Mouse (Mus musculus) layer of hippocampus, adult 9-11 months (tissue): ENCODE measurements around the gene Slc35f2.
A peak's percentile ranks its signal among the peaks of the same experiment; 100 is the strongest.

Source experiments
- DNase-seq: peaks from one replicate; pipeline ENCODE4 v3.0.0; 2022

Slc35f2 gene

DNA sequence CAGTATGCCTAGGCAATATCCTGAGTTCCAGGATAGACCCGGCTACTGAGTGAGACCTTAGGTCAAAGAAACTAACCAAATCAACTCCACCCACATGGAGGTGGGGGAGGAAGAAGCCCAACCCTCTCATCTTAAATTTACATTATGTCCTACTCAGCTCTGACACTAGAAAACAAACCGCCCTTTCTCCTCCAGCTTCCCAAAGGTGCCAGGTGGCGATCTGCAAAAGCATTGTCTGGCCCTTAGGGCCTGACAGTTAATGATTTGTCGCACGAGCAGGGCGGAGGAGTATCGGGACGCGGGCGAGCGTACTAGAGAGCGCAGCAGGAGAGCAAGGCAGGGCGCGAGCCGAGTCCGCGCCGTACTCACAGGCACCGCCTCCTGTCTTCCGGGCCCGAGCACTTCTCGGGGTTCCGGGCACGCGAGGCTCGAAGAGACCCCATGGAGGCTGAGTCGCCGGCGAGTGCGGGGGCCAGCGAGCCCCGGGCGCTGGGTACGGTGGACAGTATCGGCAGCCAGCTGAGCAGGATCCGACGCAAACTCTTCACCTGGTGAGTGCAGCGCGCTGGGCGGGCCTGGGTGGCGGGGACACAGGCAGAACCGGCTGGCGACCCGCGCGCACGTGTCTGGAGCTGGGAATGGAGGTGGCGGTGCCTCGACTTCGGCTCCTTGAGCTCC is at the start of gene Slc35f2:
Gene Slc35f2 (plus strand): TSS at position 195 of the 678 bp plus-strand sequence.
- peak; percentile 35 for DNase-seq

DNA sequence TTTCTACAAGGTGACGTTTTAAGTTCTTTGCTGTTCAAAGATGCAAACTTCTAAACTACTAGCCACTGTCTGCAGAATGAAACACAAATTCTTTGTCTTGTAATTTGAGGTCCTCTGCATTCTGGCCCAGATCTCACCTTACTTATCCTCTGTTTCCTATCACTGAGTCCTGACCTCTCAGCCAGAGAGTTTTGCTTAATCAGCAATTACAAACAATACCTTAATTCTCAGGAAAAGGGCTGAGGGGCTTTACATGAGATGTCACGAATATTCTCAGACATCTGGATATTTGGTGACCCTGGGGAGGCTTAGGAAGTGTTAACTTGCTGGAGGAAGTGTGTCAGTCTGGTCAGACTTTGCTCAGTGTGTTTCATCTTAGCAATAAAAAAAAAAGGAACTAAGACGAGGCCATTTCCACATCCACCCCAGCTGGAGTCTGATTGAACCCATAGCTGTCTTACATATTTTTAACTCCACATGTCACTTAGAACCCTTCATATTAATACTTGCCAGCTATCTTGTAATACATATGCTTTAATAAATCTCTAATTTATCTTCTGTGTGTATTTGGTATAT is 30.4 kb upstream of the Slc35f2 start:
- DNase-seq: no peak

DNA sequence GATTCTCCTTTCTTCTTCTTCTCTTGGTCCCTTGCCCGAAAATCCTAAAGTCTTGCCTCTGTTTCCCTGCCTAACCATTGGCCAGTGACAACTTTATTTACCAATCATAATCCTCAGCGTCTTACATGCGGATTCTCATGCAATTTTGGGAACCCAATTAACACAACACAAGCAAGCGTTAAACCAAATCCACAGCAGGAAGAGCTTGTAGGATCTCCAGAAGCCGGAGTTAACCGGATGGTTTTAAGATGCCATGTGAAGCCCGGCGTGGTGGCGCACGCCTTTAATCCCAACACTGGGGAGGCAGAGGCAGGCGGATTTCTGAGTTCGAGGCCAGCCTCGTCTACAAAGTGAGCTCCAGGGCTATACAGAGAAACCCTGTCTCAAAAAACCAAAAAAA is 20.9 kb upstream of the Slc35f2 start:
- DNase-seq: no peak

DNA sequence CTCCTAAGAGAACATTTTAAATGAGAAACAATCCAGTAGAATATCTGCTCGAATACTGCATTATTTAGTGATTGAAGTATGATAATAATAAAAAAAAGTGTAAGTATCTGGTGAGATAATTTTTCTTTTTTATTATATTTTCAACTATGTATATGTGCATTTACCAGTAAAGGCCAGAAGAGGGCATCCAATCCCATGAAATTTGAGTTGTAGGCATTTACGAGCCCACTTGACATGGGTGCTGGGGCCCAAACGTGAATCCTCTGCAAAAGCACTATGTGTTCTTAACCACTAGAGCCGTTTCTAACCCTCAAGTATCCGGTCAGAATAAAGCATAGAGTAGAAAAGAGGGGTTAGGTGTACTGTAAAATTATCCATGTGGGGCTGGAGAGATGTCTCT is 20.4 kb upstream of the Slc35f2 start:
- DNase-seq: no peak

DNA sequence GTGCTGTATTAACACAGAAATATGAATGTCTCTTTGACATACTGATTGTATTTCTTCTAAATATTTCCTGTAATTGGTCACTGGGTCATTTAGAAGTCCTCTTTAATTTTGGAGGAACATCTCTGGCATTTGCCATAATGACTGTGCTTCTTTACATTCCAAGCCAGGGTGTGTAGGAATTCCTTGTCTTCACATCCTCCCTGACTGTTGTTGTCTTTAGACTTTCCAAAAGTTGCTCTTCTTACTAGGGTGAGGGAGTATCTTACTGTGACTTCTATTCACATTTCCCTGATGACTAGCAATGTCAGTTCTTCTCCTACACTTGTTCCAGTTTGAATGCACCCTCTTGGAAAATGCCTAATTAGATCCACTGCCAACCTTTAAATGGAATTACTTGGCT is 16.5 kb upstream of the Slc35f2 start:
- DNase-seq: no peak

DNA sequence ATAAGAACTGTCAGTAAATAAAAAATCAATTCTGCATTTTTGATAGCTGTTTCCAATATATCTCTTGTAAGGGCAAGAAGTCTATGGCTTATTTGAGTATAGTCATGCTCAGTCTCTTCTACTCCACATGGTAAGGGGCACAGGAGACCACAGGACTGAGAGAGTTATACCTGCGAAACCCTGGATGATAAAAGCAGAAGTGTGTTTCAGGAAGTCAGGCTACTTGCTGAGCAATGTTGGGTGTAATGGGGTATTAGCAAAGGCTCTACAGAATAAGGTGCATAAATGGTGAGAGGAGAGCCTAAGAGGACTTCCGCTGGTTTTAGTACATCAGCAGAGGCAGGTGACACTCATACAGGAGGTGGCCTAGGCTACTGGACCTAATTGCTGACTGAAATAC is 13.2 kb upstream of the Slc35f2 start:
- DNase-seq: no peak

DNA sequence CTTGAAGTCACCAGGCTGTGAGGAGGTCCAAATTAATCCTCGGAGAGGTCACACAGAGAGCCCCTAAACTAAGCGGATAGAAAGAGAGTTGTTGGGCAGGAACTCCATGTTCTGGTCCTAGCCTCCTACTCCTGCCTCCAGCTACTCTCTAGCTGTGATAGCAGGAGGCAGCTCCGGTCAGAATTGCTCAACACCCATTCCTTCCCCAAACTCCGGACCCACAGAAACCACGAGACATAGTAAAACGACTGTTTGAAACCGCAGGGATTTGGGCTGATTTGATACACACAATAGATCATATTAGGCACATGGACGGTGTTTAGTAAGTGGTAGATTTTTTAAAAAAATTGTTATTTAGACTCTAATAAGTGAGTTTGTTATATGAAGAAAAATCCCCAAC is 6.6 kb upstream of the Slc35f2 start:
- no peak for DNase-seq

DNA sequence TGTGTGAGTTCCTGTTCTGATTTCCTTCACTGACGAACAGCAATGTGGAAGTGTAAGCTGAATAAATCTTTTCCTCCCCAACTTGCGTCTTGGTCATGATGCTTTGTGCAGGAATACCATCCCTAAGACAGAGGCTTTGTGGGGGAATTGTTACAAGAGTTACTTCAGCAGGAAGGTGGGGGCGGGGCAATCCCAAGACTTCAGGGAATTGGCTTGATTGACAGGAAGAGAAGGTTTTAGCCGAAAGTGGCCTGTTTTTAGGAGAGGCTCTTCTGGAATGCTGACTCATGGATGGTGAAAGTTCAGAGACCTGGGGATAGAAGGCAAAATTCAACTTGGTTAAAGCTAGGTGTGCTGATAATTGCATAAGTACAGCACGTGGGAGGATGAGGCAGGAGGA is 2.9 kb upstream of the Slc35f2 start:
- DNase-seq: no peak

DNA sequence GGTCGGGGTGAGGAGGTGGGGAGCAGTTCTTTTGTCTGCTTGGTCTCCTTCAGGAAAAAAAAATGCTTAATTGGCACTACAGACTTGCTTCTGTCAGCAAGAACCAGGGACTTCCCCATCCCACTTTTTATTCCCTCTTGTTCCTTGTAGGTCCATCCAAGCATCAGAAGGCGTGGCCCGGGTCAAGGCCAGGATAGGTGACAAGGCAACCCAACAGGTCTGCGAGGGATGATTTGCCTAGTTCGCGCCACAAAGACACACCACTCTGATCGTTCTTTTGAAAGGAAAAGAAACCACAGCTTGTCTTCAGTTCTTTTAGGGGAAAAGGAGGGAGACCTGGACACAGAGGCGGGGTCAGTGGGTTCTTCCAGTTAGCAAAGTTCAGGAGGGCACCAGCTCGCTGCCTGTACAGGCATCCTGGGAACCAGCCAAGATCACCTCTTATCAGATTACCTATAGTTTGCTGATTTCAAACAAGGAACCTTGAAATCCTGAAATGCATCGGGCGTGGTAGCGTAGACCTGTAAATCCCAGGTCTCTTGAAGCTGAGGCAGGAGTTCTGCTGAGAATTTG is 481 bp upstream of the Slc35f2 start:
- no peak for DNase-seq

DNA sequence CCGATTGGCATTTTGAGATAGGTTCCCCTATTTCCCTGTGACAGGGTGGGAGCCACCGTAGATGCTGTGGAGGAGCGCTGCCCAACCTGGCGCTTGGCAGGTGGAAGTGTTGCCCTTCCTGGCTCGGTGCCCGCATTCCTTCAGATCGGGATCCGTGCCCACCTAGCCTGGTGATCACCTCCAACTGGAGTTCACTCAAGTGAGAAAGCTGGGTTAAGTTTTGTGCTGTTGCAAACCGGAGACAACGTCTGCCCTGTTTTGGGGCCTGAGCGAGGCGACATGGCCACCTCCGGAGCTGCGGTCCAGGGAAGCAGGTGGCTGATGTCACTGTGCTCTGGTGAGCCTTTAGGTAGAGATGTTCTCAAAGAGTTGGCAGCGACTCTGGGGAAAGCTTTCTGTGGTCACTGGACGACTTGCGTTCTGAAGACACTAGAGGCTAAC is 803 bp downstream of the Slc35f2 start:
- no peak for DNase-seq

DNA sequence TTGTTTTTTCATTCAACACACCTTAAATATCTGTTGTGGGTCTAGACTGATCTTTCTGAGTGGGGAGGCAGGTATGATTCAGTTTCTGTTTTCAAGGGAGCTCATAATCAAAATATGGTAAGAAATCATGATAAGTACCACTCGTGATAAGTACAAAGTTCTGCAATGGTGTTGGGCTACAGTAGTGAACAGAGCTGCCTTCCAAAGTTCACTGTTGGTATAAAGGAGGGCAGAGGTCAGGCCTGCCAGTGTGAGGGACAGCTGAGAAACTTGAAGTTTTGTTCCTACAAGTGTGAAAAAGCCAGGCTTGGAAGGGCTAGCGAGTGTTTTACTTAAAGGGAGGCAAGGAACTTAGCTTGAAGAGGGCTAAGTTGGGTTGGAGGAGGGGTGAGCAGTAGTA is 4.2 kb downstream of the Slc35f2 start:
- DNase-seq: no peak

DNA sequence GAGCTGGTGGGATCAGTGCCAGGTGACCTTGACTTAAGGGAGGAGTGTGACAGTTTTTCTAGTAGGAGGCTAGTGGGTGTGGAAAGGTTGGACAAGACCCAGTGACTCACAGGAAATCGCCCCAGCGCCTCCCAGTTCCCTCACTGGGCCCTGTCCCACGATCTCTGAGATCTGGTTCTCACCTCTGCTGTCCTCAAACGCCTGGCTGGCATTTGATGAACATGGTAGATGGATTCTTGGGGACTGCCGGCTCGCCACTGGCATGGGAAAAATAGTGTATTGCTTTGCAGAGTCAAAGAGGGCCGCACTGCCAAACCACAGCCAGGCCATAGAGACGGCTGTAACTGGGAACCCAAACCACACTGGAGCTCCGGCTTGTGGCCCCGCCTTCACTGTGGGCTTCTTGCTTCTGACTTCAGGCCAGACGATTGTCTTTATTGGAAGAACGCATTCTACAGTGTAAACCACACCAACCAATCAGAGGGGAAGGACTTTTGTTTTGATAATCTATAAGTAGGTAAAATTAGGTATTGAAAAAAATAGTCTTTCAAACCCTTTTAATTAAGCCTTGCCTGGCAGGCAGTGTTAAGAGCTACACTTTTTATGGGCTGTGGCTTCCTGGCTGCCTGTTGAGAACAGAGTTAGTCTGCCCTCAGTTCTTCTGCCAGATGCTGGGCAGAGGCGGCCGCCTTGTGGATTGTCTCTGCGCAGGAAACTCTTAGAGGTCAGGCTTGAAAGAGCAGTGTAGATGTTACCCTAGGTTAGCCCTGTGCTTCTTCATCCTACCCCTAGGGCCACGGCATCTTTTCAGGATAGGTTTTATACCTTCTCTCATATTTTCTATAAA is 15.4 kb downstream of the Slc35f2 start:
- no peak for DNase-seq

DNA sequence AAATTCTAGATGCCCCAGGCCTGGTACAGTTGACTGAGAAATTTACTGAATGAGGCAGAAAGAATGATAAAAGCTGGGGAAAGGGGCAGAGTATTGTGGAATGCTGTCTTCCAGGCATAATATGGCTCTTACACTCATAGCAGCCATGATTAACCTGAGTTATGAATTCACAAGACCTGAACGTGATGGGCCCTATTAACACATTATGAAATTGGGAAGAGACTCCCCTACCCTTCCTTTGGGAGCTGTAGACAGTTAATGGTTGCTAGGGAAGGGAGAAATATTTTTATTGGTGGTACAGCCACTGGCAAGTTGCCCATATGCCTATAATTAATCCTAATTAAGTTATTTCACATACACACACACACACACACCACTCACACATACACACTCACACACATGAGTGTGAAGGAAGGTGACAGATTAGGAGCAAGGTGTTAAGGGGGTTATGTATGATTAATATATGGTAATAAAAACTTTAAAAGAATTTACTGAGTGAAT is 22.5 kb downstream of the Slc35f2 start:
- no peak for DNase-seq

DNA sequence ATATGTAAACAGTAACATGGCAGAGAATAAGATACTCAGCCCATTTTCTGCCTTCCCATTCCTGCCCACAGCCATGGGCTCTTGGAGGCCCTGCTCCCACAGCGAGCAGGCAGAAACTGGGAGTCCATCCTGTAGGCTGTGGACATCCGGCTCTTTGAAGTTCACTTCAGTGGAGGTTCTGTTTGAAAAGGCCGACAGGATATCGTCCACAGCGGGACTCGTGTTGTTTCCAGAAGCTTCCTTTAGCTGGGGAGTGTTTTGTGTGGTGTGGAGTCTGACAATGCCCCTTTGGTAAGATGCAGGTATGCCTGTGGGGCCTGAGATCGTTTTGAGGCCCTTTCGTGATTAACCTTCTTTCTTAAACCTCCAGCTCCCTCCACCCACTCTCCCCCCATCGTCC is 23.2 kb downstream of the Slc35f2 start:
- DNase-seq: no peak

DNA sequence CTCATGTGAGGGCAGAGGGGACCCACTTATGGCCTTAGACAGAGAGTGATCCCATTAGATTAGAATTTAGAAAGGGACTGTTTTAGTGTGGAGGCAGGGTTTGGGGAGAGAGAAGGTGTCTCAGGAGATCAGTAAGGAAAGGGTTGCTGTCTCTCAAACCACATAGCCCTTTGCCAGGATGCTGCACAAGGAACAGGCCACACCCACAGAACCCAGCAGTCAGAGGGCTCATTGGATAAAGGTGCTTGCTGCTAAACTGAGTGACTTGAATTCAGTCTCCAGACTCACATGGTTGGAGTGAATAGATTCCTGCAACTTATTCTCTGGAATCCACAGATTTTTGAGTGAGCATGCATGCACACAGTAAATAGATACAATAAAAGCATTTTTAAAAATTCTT is 24.0 kb downstream of the Slc35f2 start:
- DNase-seq: no peak

DNA sequence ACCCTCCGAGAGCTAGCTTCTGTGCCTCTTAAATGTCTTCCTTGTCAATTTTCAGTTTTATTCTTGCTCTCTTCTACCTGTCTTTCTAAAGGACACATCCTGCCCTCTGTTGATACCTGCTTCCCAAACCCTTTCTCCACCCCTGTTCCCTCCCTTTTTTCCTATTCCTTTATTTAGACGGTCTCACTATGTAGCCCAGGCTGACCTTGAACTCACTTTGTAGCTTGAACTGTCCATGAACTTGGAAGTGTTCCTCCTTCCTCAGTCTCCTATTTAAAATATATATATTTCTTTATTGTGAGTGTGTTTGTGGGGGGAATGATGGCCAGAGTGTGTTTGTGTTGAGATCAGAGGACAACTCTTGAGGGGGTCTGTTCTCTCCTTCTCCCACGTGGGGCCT is 25.0 kb downstream of the Slc35f2 start:
- DNase-seq: no peak

DNA sequence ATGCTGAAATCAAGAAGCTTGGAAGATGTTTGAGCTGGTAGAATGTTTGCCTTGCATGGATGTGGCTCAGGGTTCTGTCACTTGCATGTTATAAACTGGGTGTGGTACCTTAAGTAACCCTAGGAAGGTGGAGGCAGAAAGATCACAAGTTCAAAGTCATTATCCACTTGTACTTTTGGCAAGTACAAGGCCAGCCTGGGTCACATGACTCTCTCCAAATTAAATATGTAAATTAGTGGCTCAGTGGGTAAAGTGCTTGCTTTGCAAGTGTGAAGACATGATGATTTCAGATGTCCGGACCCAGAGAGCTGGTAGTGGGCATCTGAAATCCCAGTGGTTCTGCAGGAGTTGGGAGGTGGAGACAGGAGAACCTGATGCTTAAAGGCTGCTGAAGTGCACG is 25.8 kb downstream of the Slc35f2 start:
- no peak for DNase-seq

DNA sequence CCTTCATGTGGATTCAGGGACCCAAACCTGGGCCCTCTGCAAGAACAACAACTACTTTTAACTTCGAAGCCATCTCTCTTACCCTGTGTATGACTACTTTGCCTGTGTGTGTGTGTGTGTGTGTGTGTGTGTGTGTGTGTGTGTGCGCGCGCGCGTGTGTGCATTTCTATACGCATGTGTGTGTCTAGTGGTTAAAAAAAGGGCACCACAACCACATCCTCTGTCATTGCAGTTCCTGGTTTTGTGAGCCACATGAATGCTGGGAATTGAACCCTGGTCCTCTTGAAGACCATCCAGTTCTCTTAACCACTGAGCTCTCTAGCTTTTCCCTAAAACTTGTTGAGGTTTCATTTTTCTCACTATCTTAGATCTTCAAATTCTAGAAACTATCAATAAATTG is 31.6 kb downstream of the Slc35f2 start:
- DNase-seq: no peak

DNA sequence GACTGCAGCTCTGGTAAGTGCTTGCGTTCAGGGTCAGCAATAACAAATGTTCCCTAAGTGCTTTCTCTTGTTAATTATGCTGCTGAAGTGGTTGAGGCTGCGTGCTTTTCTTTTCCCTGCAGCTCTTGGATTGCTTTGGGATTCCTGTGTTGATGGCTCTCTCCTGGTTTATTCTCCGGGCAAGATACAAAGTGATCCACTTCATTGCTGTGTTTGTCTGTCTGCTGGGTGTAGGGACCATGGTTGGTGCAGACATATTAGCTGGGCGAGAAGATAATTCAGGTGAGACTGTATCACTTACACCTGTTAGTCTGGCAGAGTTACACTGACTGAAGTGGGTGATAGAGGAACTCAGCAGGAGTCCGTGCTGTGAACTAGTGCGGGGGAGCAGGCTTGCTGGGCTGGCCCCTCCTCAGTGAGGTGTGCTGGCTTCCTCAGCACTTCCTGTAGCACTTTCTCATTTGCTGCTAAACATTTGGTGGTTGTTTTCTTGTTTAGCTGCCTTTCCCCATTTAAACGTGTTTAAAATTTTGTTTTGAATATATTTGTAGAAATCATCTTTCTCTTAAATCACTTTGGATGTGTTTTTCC is 35.3 kb downstream of the Slc35f2 start:
- no peak for DNase-seq

DNA sequence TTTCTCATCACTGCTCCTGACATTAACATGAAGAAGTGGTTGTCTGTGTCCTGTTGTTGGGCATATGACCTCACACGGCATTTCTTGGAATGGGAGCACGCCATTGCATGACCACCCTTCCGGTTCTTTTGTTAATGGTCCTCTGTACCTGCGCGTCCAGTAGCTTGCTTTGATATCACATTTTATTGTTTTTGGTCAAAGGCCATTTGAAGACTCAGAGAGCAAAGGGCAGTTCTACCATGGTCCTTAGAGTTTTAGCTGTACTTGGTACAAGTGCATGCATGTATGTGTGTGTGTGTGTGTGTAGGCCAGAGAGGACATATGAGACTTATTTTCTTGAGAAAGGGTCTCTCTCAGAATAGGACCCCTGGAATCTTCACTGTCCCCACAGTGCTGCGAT is 42.1 kb downstream of the Slc35f2 start:
- no peak for DNase-seq

DNA sequence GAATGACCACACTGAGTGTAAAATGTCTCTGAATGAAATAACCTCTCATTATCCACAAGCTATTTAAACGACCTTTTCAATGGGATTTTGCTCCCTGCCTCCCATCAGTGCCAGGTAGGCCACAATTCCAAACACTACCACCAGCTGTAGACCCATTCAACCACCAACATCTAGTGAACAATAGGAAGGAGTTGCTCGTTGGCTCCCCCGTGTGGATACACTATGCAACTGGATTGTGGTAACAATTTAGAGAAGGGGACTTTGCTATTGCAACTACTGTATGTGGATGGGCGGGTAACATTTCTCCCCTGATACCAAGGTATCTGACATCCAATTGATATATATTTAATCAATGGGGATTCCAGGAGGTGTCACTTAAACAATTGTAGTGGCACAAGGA is 47.4 kb downstream of the Slc35f2 start:
- peak; percentile 21 for DNase-seq

DNA sequence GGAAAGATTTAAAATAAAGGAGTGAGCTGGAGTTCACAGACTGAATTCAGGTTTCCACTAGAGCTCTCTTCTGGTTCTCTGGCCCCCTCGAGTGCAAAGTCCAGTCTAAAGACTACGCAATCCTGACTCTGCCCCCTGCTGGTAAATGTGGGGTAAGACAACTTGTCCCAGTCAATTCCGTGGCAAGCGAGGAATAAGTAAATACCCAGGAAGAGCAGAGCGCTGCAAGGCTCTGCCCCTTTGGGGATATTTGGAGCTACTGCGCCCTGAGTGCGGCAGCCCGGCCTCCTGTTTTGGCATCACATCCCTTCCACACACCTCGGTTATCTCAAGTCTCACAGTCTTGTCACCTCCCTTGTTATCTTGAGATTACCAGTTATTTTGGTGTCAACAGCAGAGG is 54.0 kb downstream of the Slc35f2 start:
- DNase-seq: no peak
